Mouse (Mus musculus) thymus, adult 2 months (tissue): Measurements from ENCODE around the gene Prkce. TPM values are rescaled to one million over a fixed set of nuclear protein-coding genes. Genes with fewer than 3 reads are reported as not detected.

Experiments
- DNase-seq: peaks from one replicate; pipeline ENCODE4 v3.0.0; 2021
- H3K27ac ChIP-seq: fragments of 200-500 bp; 2 replicates; pipeline ENCODE4 v1.5.1; 2012; ENCODE audit warnings: low read length, control low read depth; ENCODE audit not compliant: control insufficient read depth, insufficient read depth
- H3K27me3 ChIP-seq: fragments of 200-500 bp; 2 replicates; pipeline ENCODE4 v1.6.1; 2012; ENCODE audit warnings: mild to moderate bottlenecking, low read length, moderate library complexity, mixed read lengths; ENCODE audit not compliant: control insufficient read depth, insufficient read depth
- H3K36me3 ChIP-seq: fragments of 200-500 bp; 2 replicates; pipeline ENCODE4 v1.6.1; 2012; ENCODE audit warnings: mild to moderate bottlenecking, low read length, moderate library complexity; ENCODE audit not compliant: control insufficient read depth, insufficient read depth
- H3K4me1 ChIP-seq: fragments of 200-500 bp; replicated peaks from 2 replicates; pipeline ENCODE4 v1.6.1; 2012; ENCODE audit warnings: low read length; ENCODE audit not compliant: control insufficient read depth, insufficient read depth
- H3K4me3 ChIP-seq: fragments of 200-500 bp; 2 replicates; pipeline ENCODE4 v1.5.1; 2012; ENCODE audit warnings: mild to moderate bottlenecking, low read length, control low read depth, moderate library complexity; ENCODE audit not compliant: control insufficient read depth, insufficient read depth
- CTCF ChIP-seq: fragments of 200-500 bp; IDR thresholded peaks from 2 replicates; pipeline ENCODE4 v1.5.1; 2012; ENCODE audit warnings: mild to moderate bottlenecking, control low read depth, low read length, moderate library complexity, borderline replicate concordance; ENCODE audit not compliant: control insufficient read depth, poor library complexity, insufficient read depth; ENCODE audit errors: extremely low read depth
- POLR2A ChIP-seq: fragments of 200-500 bp; IDR thresholded peaks from 2 replicates; pipeline ENCODE4 v1.6.1; 2012; ENCODE audit warnings: mild to moderate bottlenecking, low read length, control low read depth, moderate library complexity; ENCODE audit not compliant: control insufficient read depth, poor library complexity, insufficient read depth; ENCODE audit errors: extremely low read depth
- WGBS: fragments of 180-500 bp; shearing (Covaris S2); methylation state at CpG from one replicate; pipeline ENCODE4 v1.1.7; 2018; 5-methylcytosine and 5-hydroxymethylcytosine counted together
- polyA plus RNA-seq: library from polyadenylated mRNA; depleted of rRNA; stranded (reverse); fragments of >200 nt; gene quantifications from 2 replicates; pipeline ENCODE4 v1.2.3, GENCODE M21; 2012

Prkce gene
- polyA plus RNA-seq, 1 experiment = 1.6 TPM

- Histone ChIP-seq H3K4me3 (no peak overlapping the region), H3K36me3 (no peaks in the 10 kb centered on the region), H3K4me1 (peaks cover 9% of the 10 kb centered on the region), H3K27ac (no peak overlapping the region), H3K27me3 (no peaks in the 10 kb centered on the region)
- 14% methylated on average over 1 of the region's 1 CpGs for WGBS
- TF ChIP-seq CTCF = no peak
- no peak for TF ChIP-seq POLR2A
- no peak for DNase-seq
Measured at GRCm38 (mm10) chr17:86187777-86188176, 20.2 kb downstream of the Prkce start.

GRCm38 (mm10) chr17:86193979-86194378, 26.4 kb downstream of the Prkce start:
- H3K27ac ChIP-seq = no peak overlapping the region
- WGBS = 94% methylated on average over 6 of the region's 6 CpGs

GRCm38 (mm10) chr17:86194921-86195320, 27.3 kb downstream of the Prkce start:
- H3K27ac ChIP-seq = no peak overlapping the region

More at GRCm38 (mm10) chr17:86193979-86194378, 26.4 kb downstream of the Prkce start:
- Histone ChIP-seq H3K36me3 (no peaks in the 10 kb centered on the region), H3K4me1 (no peaks in the 10 kb centered on the region), H3K4me3 (no peak overlapping the region), H3K27me3 (no peaks in the 10 kb centered on the region)
- TF ChIP-seq CTCF = no peak
- TF ChIP-seq POLR2A = no peak
- DNase-seq = no peak

GRCm38 (mm10) chr17:86198496-86199465, 31.2 kb downstream of the Prkce start:
- Histone ChIP-seq H3K4me1 (no peaks in the 10 kb centered on the region), H3K4me3 (no peak overlapping the region), H3K27ac (no peak overlapping the region), H3K36me3 (no peaks in the 10 kb centered on the region), H3K27me3 (no peaks in the 10 kb centered on the region)
- DNase-seq = no peak
- 93% methylated on average over 16 of the region's 16 CpGs for WGBS
- no peak for TF ChIP-seq POLR2A
- TF ChIP-seq CTCF = no peak

More at GRCm38 (mm10) chr17:86194921-86195320, 27.3 kb downstream of the Prkce start:
- no peak for TF ChIP-seq POLR2A
- no peak for TF ChIP-seq CTCF
- DNase-seq = no peak
- WGBS = 96% methylated on average over 8 of the region's 8 CpGs
- Histone ChIP-seq H3K27me3 (no peaks in the 10 kb centered on the region), H3K4me3 (no peak overlapping the region), H3K4me1 (no peaks in the 10 kb centered on the region), H3K36me3 (no peaks in the 10 kb centered on the region)

GRCm38 (mm10) chr17:86201981-86202380, 34.4 kb downstream of the Prkce start:
- no peak for DNase-seq
- Histone ChIP-seq H3K27me3 (no peaks in the 10 kb centered on the region), H3K36me3 (no peaks in the 10 kb centered on the region), H3K4me1 (peaks cover 13% of the 10 kb centered on the region), H3K4me3 (no peak overlapping the region), H3K27ac (no peak overlapping the region)
- TF ChIP-seq CTCF = no peak
- no peak for TF ChIP-seq POLR2A
- WGBS = 96% methylated on average over 7 of the region's 7 CpGs

GRCm38 (mm10) chr17:86202972-86203371, 35.4 kb downstream of the Prkce start:
- H3K27me3 ChIP-seq = no peaks in the 10 kb centered on the region
- no peak overlapping the region for H3K4me3 ChIP-seq
- WGBS = 88% methylated on average over 6 of the region's 6 CpGs
- H3K27ac ChIP-seq = no peak overlapping the region
- H3K36me3 ChIP-seq = no peaks in the 10 kb centered on the region
- TF ChIP-seq POLR2A = no peak
- no peak for TF ChIP-seq CTCF
- peaks cover 15% of the 10 kb centered on the region for H3K4me1 ChIP-seq
- DNase-seq = no peak
